Mouse (Mus musculus) limb, embryonic 14.5 days (tissue): ENCODE results near the gene Wls. TPM values are rescaled to one million over a fixed set of nuclear protein-coding genes. Genes with fewer than 3 reads are reported as not detected.
A peak's percentile ranks its signal among the peaks of the same experiment; 100 is the strongest.

Experiments used
- ATAC-seq: fragments of 200-750 bp; cut with Nextera tagmentation; 2 replicates; pipeline ENCODE4 v1.8.0; 2017; ENCODE audit warnings: low read depth, moderate number of reproducible peaks, moderate TSS enrichment; ENCODE audit not compliant: low FRiP score
- DNase-seq: peaks from one replicate; pipeline ENCODE4 v3.0.0-alpha.2; 2015; ENCODE audit warnings: low spot score
- H3K27ac ChIP-seq: fragments of 300-500 bp; sonication (generic); replicated peaks from 2 replicates; pipeline ENCODE4 v1.5.1; 2014; ENCODE audit warnings: low read depth, mild to moderate bottlenecking, low read length, moderate library complexity, mixed read lengths
- H3K27me3 ChIP-seq: fragments of 300-500 bp; sonication (generic); 2 replicates; pipeline ENCODE4 v1.6.1; 2014; ENCODE audit warnings: low read length, mixed read lengths; ENCODE audit not compliant: control insufficient read depth, insufficient read depth
- H3K36me3 ChIP-seq: fragments of 300-500 bp; sonication (generic); 2 replicates; pipeline ENCODE4 v1.6.1; 2014; ENCODE audit warnings: mild to moderate bottlenecking, low read length, moderate library complexity, mixed read lengths; ENCODE audit not compliant: control insufficient read depth, insufficient read depth
- H3K4me1 ChIP-seq: fragments of 300-500 bp; sonication (generic); 2 replicates; pipeline ENCODE4 v1.6.1; 2014; ENCODE audit warnings: antibody characterized with exemption, low read length, mixed read lengths; ENCODE audit not compliant: control insufficient read depth, insufficient read depth
- H3K4me2 ChIP-seq: fragments of 300-500 bp; sonication (generic); replicated peaks from 2 replicates; pipeline ENCODE4 v1.6.1; 2014; ENCODE audit warnings: low read depth, mild to moderate bottlenecking, low read length, moderate library complexity; ENCODE audit not compliant: severe bottlenecking
- H3K4me3 ChIP-seq: fragments of 300-500 bp; sonication (generic); replicated peaks from 2 replicates; pipeline ENCODE4 v1.5.1; 2014; ENCODE audit warnings: low read length
- H3K9ac ChIP-seq: fragments of 300-500 bp; sonication (generic); 2 replicates; pipeline ENCODE4 v1.6.1; 2014; ENCODE audit warnings: mild to moderate bottlenecking, low read depth, low read length, moderate library complexity; ENCODE audit not compliant: severe bottlenecking
- H3K9me3 ChIP-seq: fragments of 300-500 bp; sonication (generic); 2 replicates; pipeline ENCODE4 v1.6.1; 2016; ENCODE audit warnings: low read length; ENCODE audit not compliant: control insufficient read depth
- POLR2A ChIP-seq: fragments of 200-500 bp; IDR thresholded peaks from 2 replicates; pipeline ENCODE4 v1.8.0; 2012; ENCODE audit warnings: inconsistent platforms, mild to moderate bottlenecking, moderate library complexity, borderline replicate concordance; ENCODE audit not compliant: insufficient read depth, insufficient read length; ENCODE audit errors: extremely low read depth
- WGBS: fragments of 180-500 bp; shearing (Covaris S2); extraction: QIAGEN DNeasy Blood & Tissue Kit; methylation state at CpG from one replicate; pipeline ENCODE4 v1.1.7; 2014; 5-methylcytosine and 5-hydroxymethylcytosine counted together
- polyA plus RNA-seq, 2 experiments: library from polyadenylated mRNA; depleted of rRNA in 1 of 2; stranded (reverse) in 1 of 2; unstranded in 1 of 2; fragments of >200 nt; fragmentation: Nextera tagmentation in 1 of 2; extraction: Ambion mirVana in 1 of 2; gene quantifications; 2 replicates each; pipeline versions ENCODE4 v1.2.1 to v1.2.3; 2012 to 2014

Gene Wls
- polyA plus RNA-seq (2012; rRNA removed): 105 and 112 TPM in 2 replicates
- 185 and 205 TPM in 2 replicates for polyA plus RNA-seq (2014; fragmentation: Nextera tagmentation; extraction: Ambion mirVana)

- peak; percentile 92; the same call in 1 of the 2 replicates for TF ChIP-seq POLR2A
- WGBS: 1% methylated on average over 21 of the region's 21 CpGs
- Histone ChIP-seq H3K4me1 (peaks cover 8% of the 10 kb centered on the region; the same call in 1 of the 2 replicates), H3K4me3 (peak within 1 kb of the TSS; percentile 67), H3K27me3 (no peaks in the 10 kb centered on the region), H3K36me3 (no peaks in the 10 kb centered on the region), H3K4me2 (peak within 1 kb of the TSS; percentile 74), H3K9ac (peak within 1 kb of the TSS; percentile 67), H3K9me3 (no peaks in the 10 kb centered on the region), H3K27ac (peak within 1 kb of the TSS; percentile 94)
- DNase-seq: peak; percentile 88
- ATAC-seq: peak; percentile 90
These were observed at the start of gene Wls for GRCm38 (mm10) chr3:159839481-159839880. Wls (plus strand) TSS chr3:159839672.

GRCm38 (mm10) chr3:159789781-159790180 is 49.7 kb upstream of the Wls start:
- Histone ChIP-seq H3K27me3 (no peaks in the 10 kb centered on the region), H3K9me3 (no peaks in the 10 kb centered on the region), H3K9ac (no peak overlapping the region), H3K4me1 (no peaks in the 10 kb centered on the region), H3K4me3 (no peak overlapping the region), H3K36me3 (no peaks in the 10 kb centered on the region), H3K4me2 (no peak overlapping the region), H3K27ac (no peak overlapping the region)
- no peak for TF ChIP-seq POLR2A
- 82% methylated on average over 2 of the region's 2 CpGs for WGBS
- ATAC-seq: no peak
- DNase-seq: no peak

GRCm38 (mm10) chr3:159831535-159831934 is 7.9 kb upstream of the Wls start:
- no peaks in the 10 kb centered on the region for H3K36me3 ChIP-seq
- no peak overlapping the region for H3K27ac ChIP-seq
- H3K4me1 ChIP-seq: no peaks in the 10 kb centered on the region
- DNase-seq (no peak), ATAC-seq (no peak)
- H3K4me3 ChIP-seq: no peak overlapping the region
- no peak overlapping the region for H3K9ac ChIP-seq
- no peak for TF ChIP-seq POLR2A
- H3K9me3 ChIP-seq: no peaks in the 10 kb centered on the region
- no peak overlapping the region for H3K4me2 ChIP-seq
- no peaks in the 10 kb centered on the region for H3K27me3 ChIP-seq

- ATAC-seq (peak; percentile 62), DNase-seq (peak; percentile 83)
- Histone ChIP-seq H3K27ac (peak overlapping the region; percentile 94), H3K36me3 (no peaks in the 10 kb centered on the region), H3K9me3 (no peaks in the 10 kb centered on the region), H3K9ac (peak overlapping the region; percentile 67), H3K4me2 (peak overlapping the region; percentile 74), H3K4me1 (peaks cover 8% of the 10 kb centered on the region; the same call in 1 of the 2 replicates), H3K27me3 (no peaks in the 10 kb centered on the region), H3K4me3 (peak overlapping the region; percentile 67)
- no peak for TF ChIP-seq POLR2A
- under 1% methylated on average over 26 of the region's 27 CpGs for WGBS
These were observed 737 bp downstream of the Wls start for GRCm38 (mm10) chr3:159840002-159840816.

- Histone ChIP-seq H3K36me3 (no peaks in the 10 kb centered on the region), H3K9me3 (no peaks in the 10 kb centered on the region), H3K4me3 (peak overlapping the region; percentile 67), H3K4me1 (peaks cover 8% of the 10 kb centered on the region; the same call in 1 of the 2 replicates), H3K9ac (peak overlapping the region; percentile 67), H3K4me2 (peak overlapping the region; percentile 74), H3K27me3 (no peaks in the 10 kb centered on the region), H3K27ac (peak overlapping the region; percentile 94)
- DNase-seq: peak; percentile 16
- 0 out of 2 replicates have a peak, but pooled peaks have one; percentile 6 for ATAC-seq
- 0% methylated on average over 12 of the region's 12 CpGs for WGBS
- TF ChIP-seq POLR2A: no peak
These were observed 1.4 kb downstream of the Wls start for GRCm38 (mm10) chr3:159840817-159841390.
